Mouse (Mus musculus): ENCODE data around the gene Zfp69.

Zfp69 gene

GRCm38 (mm10) chr4:120951428-120951973 is at the start of gene Zfp69:
Zfp69 (minus strand) TSS chr4:120951699.
- DNase-seq (ENCODE audit: low read depth in 1 of 2, low spot score in 2 of 2): peak; percentile 44 to 74

- no peak for DNase-seq (ENCODE audit: low read depth in 1 of 2, low spot score in 2 of 2)
Measured at GRCm38 (mm10) chr4:121001042-121001441, 49.5 kb upstream of the Zfp69 start.

GRCm38 (mm10) chr4:120995911-120996310 is 44.4 kb upstream of the Zfp69 start:
- no peak for DNase-seq (ENCODE audit: low read depth in 1 of 2, low spot score in 2 of 2)

- DNase-seq (ENCODE audit: low read depth in 1 of 2, low spot score in 2 of 2): peak in 1 of 2 experiments; percentile 52
Measured at GRCm38 (mm10) chr4:120993025-120993424, 41.5 kb upstream of the Zfp69 start.

- DNase-seq (ENCODE audit: low read depth in 1 of 2, low spot score in 2 of 2): no peak
Measured at GRCm38 (mm10) chr4:120992284-120992683, 40.8 kb upstream of the Zfp69 start.

GRCm38 (mm10) chr4:120987319-120987718 is 35.8 kb upstream of the Zfp69 start:
- no peak for DNase-seq (ENCODE audit: low read depth in 1 of 2, low spot score in 2 of 2)

- DNase-seq (ENCODE audit: low read depth in 1 of 2, low spot score in 2 of 2): no peak
Measured at GRCm38 (mm10) chr4:120986446-120986845, 34.9 kb upstream of the Zfp69 start.

- peak in 1 of 2 experiments; percentile 19 for DNase-seq (ENCODE audit: low read depth in 1 of 2, low spot score in 2 of 2)
Measured at GRCm38 (mm10) chr4:120978221-120978620, 26.7 kb upstream of the Zfp69 start.

- no peak for DNase-seq (ENCODE audit: low read depth in 1 of 2, low spot score in 2 of 2)
Measured at GRCm38 (mm10) chr4:120975428-120975734, 23.9 kb upstream of the Zfp69 start.

GRCm38 (mm10) chr4:120974711-120975427 is 23.4 kb upstream of the Zfp69 start:
- no peak for DNase-seq (ENCODE audit: low read depth in 1 of 2, low spot score in 2 of 2)

- DNase-seq (ENCODE audit: low read depth in 1 of 2, low spot score in 2 of 2): no peak
Measured at GRCm38 (mm10) chr4:120971842-120972241, 20.3 kb upstream of the Zfp69 start.

GRCm38 (mm10) chr4:120969382-120970146 is 18.1 kb upstream of the Zfp69 start:
- no peak for DNase-seq (ENCODE audit: low read depth in 1 of 2, low spot score in 2 of 2)

- no peak for DNase-seq (ENCODE audit: low read depth in 1 of 2, low spot score in 2 of 2)
Measured at GRCm38 (mm10) chr4:120968486-120968885, 17.0 kb upstream of the Zfp69 start.

- no peak for DNase-seq (ENCODE audit: low read depth in 1 of 2, low spot score in 2 of 2)
Measured at GRCm38 (mm10) chr4:120955586-120955985, 4.1 kb upstream of the Zfp69 start.

- DNase-seq (ENCODE audit: low read depth in 1 of 2, low spot score in 2 of 2): no peak
Measured at GRCm38 (mm10) chr4:120953667-120954066, 2.2 kb upstream of the Zfp69 start.

- no peak for DNase-seq (ENCODE audit: low read depth in 1 of 2, low spot score in 2 of 2)
Measured at GRCm38 (mm10) chr4:120953038-120953437, 1.5 kb upstream of the Zfp69 start.

GRCm38 (mm10) chr4:120952163-120952562 is 664 bp upstream of the Zfp69 start:
- DNase-seq (ENCODE audit: low read depth in 1 of 2, low spot score in 2 of 2): no peak

- DNase-seq (ENCODE audit: low read depth in 1 of 2, low spot score in 2 of 2): no peak
Measured at GRCm38 (mm10) chr4:120950763-120951427, 604 bp downstream of the Zfp69 start.

- no peak for DNase-seq (ENCODE audit: low read depth in 1 of 2, low spot score in 2 of 2)
Measured at GRCm38 (mm10) chr4:120948938-120949337, 2.6 kb downstream of the Zfp69 start.

- DNase-seq (ENCODE audit: low read depth in 1 of 2, low spot score in 2 of 2): no peak
Measured at GRCm38 (mm10) chr4:120935006-120935405, 16.5 kb downstream of the Zfp69 start.

GRCm38 (mm10) chr4:120930736-120931135 is 20.8 kb downstream of the Zfp69 start:
- DNase-seq (ENCODE audit: low read depth in 1 of 2, low spot score in 2 of 2): no peak

- no peak for DNase-seq (ENCODE audit: low read depth in 1 of 2, low spot score in 2 of 2)
Measured at GRCm38 (mm10) chr4:120928686-120929085, 22.8 kb downstream of the Zfp69 start.
